Mouse (Mus musculus) adrenal gland, adult 18-20 months (tissue): ENCODE measurements around the gene C1qb. TPM values are rescaled to one million over a fixed set of nuclear protein-coding genes. Genes with fewer than 3 reads are reported as not detected.
A peak's percentile ranks its signal among the peaks of the same experiment; 100 is the strongest.

Source experiments
- DNase-seq, 2 experiments: peaks; one replicate each; pipeline ENCODE4 v3.0.0; 2021 to 2022; ENCODE audit warnings: low spot score in 2 of 2
- total RNA-seq, 2 experiments: library from RNA; stranded (reverse); gene quantifications; 1 replicate in 1 of 2; 2 replicates in 1 of 2; pipeline ENCODE4 v1.2.3; 2021

The C1qb gene
- total RNA-seq, 2 experiments from 2014 or later = 69.3 to 122 TPM

DNA sequence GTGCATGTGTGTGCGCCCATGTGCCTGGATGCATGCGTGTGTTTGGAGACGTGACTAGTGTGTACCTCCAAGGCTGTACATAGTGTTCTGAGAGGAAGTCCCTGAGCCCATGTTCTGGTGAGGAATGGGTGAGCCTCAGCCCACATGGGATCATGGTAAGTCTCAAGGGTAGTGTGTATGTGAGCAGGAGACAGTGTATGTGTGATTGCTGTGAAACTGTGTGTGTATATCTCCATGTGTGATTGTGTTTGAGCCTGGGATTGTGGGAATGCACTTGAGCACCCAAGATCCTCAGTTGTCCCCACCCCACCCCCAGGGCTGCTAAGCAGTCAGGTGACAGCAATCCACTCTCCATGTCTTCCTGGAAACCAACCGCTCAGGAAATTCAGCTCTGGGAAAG is 8.8 kb upstream of the C1qb start:
- DNase-seq = no peak

DNA sequence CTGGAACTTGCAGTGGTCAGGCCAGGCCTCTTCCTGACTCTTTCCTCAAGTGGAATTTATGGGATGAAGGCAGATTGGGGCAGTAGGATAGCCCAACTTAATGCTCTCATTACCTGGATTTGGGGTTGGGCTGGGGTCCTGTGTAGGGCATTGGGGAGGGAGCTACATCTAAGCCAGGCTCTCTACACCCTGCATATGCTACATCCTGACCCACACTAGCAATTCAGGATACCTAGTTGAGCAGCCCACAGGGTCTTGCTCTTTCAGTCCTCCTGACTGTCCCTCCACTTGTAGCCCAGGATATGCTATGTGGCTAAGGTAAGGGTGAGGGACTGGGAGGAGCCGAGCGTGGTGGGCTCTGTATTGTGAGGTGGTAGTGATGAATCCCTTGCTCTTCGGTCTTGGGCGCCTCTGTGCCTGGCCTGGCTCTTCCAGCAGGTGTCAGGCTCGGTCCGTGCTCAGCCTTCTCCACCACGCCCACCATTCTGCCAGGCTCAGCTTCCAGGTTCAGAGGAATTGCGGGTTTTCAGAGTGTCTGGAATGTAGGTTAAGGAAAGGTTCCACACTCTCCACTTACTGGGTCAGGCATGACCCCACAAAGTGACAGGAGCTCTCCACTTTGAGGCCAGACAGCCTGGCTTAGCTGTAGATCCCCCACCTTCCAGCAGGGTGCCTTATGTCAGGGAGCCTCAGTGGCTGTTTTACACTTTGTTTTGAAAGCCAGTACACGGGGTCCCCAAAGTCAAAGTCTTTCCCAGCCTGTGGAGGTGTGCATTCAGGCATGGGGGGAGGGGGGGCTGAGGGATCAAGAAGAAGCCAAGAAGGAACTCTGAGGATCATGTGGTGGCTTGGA is 7.9 kb upstream of the C1qb start:
- no peak for DNase-seq

DNA sequence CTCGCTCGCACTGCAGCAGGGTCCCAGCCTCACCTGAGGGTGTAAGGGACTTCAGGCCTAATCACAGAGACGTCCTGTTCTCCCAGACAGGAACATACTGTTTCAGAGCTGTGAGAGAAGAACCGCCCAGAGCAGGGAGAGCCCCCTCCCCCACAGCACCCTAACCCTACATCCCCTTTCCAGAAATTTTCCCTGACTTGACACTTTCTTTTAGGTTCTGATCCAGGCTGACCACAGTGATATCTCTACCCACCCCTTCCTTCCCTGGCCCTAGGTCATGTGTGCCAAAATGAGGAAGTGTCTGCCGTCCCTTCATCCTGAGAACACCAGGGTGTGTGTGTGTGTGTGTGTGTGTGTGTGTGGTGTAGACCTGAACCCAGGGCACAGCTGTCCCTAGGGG is 6.8 kb upstream of the C1qb start, which contains the start of gene C1qc:
TSS of gene C1qc (minus strand) at position 255 of the 400 bp plus-strand sequence.
- no peak for DNase-seq

DNA sequence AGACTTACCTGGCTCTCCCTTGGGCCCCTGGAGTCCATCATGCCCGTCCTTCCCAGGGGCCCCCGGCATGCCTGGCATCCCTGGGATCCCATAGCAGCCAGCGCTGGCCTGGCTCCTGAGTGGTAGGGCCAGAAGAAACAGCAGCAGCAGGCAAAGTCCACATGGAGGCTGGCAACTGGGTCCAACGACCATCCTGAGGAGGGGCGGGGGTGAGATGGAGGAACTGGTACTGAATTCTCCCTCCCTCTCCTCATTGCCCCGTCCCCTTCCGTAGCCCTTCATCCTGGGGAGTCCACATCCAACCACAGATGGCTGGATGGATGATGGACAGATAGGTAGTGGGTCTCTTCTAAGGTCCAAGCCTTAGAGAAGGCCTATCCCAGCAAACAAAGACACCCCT is 6.4 kb upstream of the C1qb start:
- DNase-seq = no peak

DNA sequence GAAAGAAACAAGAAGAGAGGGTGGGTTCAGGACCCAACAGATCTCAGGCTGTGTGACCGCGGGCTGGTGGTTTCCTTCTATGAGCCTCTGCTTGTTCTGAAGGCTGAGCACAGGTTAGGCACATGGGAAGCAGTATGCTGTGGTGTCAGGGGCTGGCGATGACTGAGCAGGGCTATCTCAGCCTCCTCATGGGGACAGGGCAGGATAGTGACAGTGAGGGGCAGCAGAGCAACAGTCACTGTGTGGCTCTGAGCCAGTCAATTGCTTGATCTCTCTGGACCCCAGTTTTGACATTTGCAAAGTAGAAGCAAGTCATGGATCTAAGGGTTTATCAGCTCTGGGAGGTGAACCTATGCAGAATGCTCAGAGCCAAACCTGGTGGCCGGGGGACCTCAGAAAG is 5.1 kb upstream of the C1qb start:
- DNase-seq = no peak

DNA sequence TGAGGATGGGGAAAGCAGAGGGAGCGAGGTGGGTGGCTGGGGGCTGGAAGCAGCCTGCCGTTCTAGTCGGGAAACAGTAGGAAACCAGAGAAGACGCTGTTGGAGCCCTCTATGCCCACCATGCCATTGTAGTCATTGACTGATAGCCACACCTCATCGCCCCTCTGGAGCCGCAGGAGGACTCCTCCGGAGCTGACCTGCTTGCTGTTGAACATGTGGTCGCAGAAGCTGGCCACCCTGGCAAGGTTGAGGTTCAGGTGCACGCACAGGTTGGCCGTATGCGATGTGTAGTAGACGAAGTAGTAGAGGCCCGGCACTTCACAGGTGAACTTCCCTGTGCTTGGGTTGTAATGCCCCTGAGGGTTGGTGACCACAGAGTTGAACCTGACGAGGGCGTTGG is 4.0 kb upstream of the C1qb start:
- DNase-seq = no peak

DNA sequence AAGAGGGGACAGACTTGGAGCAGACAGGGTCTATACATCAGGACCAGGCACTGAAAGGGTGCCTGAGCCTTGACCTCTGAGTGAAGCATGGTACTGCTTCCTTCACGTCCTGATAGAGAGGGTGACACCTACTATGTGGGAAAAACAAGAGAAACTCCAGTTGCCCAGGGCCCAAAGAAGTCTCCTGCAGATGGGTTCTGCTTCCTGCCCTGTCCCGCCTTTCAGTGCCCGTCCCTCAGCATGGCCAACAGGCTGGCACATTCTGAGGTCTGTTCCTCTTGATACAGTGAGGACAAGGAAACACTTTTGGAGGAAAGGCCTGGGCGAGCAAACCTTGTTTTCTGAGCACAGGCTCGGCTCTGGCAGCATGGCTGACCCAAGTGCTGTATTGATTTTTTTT is 1.7 kb upstream of the C1qb start:
- DNase-seq = no peak

DNA sequence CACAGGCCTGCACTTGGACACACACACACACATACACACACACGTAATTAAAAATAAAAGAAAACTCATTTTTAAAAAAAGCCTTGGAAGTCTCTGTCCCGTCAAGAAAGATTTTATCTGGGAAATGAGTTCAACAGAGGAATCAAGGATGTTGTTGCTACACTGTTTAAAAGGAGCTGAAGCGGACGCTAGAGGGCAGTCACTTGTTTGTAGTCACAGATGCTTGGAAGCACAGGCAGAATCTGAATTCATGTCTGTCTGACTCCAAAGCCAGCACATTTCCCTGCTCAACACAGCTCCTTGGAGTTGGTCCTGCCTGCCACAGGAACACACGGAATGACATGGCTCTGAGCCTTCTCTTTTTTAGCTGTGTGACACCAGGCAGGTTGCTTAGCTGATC is 7.4 kb downstream of the C1qb start:
- no peak for DNase-seq

DNA sequence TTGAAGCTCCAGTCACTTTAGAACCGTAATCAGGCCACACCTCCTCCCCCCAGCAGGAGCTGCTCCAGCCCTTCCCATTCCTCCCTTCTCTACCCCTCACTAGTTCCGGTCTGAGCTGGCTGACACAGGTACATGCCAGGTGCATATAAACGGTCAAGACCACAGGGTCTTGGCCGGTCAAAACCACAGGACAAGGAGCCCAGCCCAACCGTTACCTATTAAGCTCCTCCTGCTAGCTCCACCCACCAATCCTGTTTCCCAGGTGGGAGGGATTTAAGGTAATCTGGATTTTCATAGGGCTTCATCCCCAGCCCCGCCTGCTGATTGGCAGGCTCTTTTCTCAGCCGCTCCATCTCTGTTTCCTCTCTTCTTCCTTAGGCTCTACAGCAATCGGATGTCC is 7.8 kb downstream of the C1qb start:
- DNase-seq = no peak

DNA sequence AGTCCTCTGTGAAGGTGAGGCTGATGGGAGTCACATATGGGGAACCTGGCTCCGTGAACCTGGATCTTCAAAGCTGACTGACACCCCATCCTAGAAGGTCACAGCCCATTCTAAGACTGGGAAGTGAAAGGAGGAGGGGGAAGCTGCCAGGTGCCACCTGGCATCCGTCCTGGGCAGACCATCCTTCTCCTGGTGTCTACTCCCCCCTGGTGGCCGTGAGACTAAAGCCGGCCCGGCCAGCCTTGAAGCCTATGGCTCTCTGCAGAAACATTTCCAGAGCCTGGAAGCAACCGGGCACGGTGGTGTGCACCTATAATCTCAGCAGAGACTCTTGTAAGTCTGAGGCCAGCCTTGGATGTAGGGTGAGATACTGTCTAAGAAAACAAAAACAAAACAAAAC is 9.0 kb downstream of the C1qb start:
- DNase-seq = peak; percentile 36 to 50

DNA sequence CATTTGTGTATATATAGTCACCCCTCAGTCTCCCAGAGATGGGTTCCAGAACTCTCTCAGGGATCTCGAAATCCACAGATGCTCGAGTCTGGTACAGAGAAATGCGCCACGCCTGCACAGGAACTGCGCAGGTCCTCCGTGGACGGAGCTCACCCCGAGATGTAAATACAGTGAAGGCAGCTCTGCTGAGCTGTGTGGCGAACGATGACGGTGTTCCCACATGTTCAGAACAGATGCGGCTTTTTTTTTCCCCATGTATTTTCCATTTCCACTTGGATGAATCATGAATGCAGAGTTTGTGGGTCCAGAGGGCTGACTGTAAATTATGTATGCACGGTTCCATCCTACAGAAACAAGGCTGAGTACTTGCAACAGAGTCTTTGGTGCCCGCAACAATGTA is 11.0 kb downstream of the C1qb start:
- DNase-seq = no peak

DNA sequence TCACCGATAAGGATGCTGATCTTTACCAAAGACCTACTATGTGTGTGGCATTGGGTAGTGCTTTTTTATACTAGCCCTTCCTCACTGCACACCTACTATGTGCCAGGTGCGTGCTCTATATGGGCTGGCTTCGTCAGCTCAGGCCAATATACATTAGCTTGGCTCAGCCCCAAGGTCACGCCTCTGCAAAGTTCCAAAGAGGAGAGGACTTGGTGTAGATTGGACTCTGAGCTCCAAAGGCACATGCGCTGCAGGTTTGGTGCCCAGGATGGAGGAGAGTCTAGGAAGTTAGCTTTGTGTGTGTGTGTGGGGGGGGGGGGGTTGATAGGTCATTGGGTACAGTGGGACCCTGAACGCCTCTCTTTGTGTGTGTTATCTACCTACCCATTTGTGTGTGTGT is 17.6 kb downstream of the C1qb start:
- DNase-seq = no peak

DNA sequence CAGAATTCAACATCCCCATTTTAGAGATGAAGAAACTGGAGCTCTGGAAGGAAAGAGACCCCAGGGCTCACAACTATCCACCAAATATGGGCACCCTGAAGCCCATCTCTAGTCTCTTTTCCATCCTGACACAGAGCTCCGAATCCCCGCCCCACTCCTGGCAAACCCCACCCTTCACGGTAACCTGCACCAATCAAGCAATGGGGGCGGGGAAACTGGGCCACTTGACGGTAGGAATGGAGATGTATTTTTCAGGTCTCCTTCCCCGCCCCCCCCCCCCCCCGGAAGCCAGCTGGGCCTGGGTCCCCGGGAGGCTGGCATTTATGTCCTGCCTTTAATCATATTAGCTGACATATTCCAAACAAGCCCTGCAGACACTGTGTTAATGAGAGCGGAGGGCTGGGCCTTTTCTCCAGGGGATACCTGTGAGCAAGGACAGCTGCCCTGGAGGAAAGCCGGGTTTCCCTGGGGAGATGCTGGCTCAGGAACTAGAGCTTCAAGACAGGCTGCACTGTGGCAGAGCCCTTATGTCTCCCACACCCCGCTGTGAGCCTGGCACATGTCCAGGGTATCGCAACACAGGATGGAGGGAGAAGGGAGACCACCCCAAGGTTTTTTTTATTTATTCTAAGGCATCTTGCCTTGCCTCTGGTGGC is 18.2 kb downstream of the C1qb start:
- DNase-seq = no peak

DNA sequence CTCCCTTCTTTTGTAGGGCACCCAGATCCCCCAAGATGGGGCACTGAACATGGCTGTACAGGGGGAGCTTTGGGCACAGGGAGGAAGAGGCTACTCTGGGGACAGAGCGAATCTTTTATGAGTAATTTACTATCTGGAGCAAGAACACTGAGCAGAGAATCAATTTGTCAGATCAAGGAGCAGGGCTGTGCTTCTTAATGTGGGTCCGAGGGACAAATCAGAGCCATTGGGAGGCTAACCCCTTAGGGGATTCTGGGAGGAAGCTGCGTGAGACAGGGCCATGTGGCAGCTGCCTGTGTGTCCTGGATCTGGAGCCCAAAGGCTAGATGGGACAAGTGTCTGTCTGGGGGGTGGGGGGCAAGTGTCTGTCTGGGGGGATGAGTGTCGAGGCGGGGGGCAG is 20.5 kb downstream of the C1qb start:
- no peak for DNase-seq

DNA sequence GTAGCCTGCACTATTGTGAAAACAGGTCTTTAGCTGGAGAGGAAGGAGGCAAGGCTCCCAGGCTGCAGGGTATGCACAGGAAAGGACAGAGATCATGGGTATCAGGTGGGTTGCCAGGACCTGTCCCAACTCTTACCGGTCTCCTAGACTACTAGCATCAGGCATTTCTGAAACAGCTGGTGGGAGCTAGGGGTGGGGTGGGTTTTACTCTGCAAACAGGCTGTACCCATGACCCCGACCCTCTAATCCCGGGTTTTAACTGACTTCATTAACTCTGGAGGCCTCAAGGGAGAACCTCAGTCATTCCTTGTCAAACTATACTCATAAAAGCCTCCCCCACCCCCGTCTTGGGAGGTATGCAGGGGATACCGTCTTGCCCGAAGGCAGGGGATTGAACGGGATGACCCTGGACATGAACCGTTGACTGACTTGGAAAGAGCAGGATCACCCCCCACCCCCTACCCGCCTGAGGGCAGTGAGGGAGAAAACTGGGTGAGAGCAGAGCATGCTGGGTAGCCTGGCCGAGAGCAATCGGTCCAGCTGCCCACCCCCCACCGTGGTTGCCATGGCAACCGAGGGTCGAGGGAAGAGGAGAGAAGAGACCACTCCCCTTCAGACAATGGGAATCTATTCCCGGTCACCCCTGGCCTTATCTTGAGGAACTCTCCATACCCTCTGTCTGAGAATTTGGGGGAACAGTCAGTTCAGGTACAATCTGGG is 21.1 kb downstream of the C1qb start:
- DNase-seq = no peak

DNA sequence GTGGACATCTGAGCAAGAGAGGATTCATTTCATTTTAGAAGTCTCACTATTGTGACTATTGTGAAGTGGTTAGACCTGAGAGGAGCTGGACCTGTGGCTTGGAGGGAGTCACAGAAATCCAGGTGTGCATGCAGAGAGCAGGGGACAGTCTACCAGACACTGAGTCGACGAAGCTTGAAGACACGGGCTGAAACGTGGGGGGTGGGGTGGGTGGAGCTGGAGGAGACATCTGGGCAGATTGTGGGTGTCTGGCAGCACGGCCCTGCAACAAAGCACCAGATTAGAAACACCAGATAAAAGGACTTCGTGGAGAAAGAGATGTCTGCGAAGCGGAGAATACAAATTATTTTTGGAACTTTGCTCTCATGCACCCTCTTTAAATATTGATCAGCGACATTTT is 22.5 kb downstream of the C1qb start:
- no peak for DNase-seq

DNA sequence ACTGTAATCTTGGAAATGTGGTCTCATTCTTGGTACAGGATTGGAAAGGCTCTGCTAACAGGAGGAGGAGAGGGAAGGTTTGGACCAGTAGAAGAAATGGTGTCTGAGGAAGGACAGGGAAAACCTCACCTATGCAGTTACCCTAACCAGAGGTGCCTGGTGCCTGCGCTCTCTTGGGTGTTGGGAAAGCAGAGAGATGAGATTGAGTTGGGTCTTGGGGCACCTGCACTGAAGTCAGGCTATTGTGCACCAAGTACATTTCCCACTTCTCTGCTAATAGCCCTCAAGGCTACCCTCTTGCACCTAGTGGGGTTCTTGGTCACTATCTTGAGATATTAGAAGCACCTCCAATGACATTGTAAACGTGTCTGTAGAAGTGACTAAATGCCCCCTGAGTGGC is 23.6 kb downstream of the C1qb start:
- DNase-seq = no peak

DNA sequence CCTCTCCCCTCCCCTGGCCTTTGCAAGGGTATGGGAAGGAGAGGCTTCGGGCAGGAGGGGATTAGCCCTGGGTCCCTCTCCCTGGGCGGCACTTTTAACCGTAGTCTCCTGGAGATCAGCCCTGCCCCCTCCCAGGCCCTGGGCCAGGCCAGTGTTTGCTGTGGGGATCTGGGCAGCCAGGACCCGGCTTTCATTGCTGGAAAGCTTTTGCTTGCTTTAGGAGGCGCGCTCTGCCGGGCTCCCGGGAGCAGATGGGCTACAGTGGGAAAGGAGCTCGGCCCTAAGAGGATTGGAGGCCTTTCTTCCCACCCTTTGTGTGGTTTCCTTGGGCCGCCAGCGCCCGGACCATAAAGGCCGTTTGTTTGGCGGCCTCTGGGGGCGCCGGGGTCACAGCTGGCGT is 24.2 kb downstream of the C1qb start:
- DNase-seq = no peak

DNA sequence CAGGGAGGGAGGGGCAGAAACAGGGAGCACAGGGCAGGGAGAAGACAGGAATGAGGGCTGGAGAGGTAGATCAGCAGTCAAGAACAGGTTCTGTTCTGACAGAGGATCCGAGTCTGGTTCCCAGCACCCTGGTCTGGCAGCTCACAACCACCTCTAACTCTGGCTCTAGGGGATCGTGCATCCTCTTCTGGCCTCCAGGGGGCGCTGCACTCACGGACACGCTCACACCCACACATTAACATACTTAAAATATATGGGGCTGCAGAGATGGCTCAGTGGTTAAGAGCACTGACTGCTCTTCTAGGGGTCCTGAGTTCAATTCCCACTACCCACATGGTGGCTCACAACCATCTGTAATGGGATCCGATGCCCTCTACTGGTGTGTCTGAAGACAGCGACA is 26.0 kb downstream of the C1qb start:
- no peak for DNase-seq

DNA sequence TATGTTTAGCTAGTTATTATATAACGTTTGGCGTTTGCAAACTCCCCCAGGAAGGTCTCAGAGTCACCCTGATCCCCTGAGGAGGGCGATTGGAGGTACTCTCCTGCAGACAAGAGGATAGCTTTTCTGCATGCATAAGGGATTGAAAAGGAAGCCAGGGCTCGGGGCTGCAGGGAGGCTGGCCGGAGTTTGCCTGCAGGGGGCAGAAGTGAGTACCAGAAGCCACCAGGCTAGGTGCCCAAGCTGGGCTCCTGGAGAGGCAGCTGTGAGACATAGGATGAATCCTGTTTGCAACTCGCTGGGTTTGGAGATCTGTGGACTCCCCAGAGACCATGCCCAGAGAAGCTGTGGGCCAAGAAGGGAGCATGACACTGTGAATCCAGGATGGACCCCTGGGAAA is 30.9 kb downstream of the C1qb start:
- DNase-seq = peak; percentile 15 to 31

DNA sequence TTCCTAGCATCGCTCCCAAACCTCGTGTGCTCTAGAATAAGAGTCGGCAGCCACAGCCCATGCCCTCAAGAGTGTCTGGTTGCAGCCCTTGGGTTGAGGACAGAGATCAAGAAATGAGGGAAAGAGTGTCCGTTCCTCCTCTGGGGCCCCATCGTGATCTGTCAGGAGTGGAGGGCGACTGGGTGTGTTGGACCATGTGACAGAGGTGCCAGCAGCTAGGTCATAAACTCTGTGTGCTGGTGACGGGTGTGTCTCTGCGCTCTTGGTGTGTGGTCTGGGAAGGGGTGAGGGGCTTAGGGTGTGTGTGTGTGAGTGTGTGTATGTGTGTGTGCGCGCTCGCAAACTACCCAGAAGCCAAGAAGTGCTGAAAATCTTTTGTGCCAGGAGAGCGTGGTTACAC is 33.0 kb downstream of the C1qb start:
- DNase-seq = no peak

DNA sequence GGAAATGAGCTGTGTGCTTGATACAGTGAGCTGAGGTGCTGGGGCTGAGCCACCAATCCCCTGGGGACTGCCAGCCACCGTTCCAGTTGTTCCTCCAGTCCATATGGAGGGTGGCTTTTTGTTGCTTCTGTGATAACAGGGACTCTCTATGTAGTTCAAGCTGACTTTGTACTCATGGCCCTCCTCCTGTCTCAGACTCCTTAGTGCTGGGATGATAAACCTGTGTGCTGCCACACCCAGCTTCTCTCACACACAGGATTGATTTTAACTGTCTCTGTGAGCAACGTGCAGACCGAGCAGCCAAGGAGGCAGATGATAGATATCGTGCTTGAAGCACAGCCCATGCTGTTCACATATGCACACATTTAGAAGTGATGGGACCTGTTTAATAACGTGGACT is 33.9 kb downstream of the C1qb start:
- DNase-seq = no peak
